Mouse (Mus musculus) myocyte (in vitro differentiated cells): ENCODE measurements around the gene Glrx2.

Source experiments
- CEBPB ChIP-seq: IDR thresholded peaks from 2 replicates; pipeline ENCODE4 v1.6.1; 2011; ENCODE audit warnings: mild to moderate bottlenecking, moderate library complexity; ENCODE audit not compliant: poor library complexity, insufficient read depth, severe bottlenecking
- E2F4 ChIP-seq: IDR thresholded peaks from one replicate; pipeline ENCODE4 v1.6.1; 2011; ENCODE audit warnings: mild to moderate bottlenecking, control low read depth, moderate library complexity; ENCODE audit not compliant: insufficient read depth
- MYOD1 ChIP-seq, 3 experiments: IDR thresholded peaks; one replicate each; pipeline ENCODE4 v1.6.1; 2011; ENCODE audit warnings: control low read depth in 2 of 3, low read depth in 2 of 3, mild to moderate bottlenecking in 2 of 3, moderate library complexity in 1 of 3; ENCODE audit not compliant: insufficient read length in 2 of 3, control insufficient read depth in 1 of 3
- MYOG ChIP-seq, 3 experiments: IDR thresholded peaks; one replicate each; pipeline ENCODE4 v1.6.1; 2011; ENCODE audit warnings: control low read depth in 2 of 3, low read depth in 2 of 3, mild to moderate bottlenecking in 2 of 3; ENCODE audit not compliant: insufficient read length in 2 of 3, control insufficient read depth in 1 of 3, insufficient read depth in 1 of 3
- POLR2A ChIP-seq: IDR thresholded peaks from one replicate; pipeline ENCODE4 v1.6.1; 2011; ENCODE audit warnings: low read depth, mild to moderate bottlenecking, control low read depth, moderate library complexity; ENCODE audit not compliant: insufficient read length
- POLR2AphosphoS2 ChIP-seq: IDR thresholded peaks from one replicate; pipeline ENCODE4 v1.6.1; 2011; ENCODE audit warnings: low read depth, control low read depth; ENCODE audit not compliant: insufficient read length
- SRF ChIP-seq: IDR thresholded peaks from one replicate; pipeline ENCODE4 v1.6.1; 2011; ENCODE audit warnings: low read depth; ENCODE audit not compliant: control insufficient read depth, insufficient read length
- TCF3 ChIP-seq: IDR thresholded peaks from one replicate; pipeline ENCODE4 v1.6.1; 2011; ENCODE audit warnings: low read depth, control low read depth; ENCODE audit not compliant: insufficient read length
- USF1 ChIP-seq: IDR thresholded peaks from one replicate; pipeline ENCODE4 v1.6.1; 2011; ENCODE audit warnings: low read depth, mild to moderate bottlenecking, control low read depth, moderate library complexity

DNA sequence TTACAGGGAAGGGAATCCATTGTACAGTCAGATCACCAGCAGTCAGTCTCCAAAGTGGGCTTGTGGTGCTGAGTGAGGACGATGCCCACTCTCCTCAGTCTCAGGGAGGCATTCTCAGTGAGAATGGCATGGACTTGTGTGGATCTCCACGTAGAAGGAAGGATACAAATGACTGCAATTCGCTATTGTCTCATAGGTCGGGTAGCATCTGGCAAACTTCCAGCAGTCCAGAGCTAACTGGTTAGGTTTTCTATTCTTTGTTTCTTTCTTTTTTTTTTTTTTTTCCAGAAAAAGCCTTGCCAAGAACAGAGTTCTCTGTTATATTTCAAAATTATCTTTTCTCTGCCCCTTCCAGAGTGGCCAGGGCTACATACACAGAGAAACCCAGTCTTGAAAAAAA lies 9.1 kb upstream of the Glrx2 start:
- TF ChIP-seq TCF3 (no peak), SRF (no peak), USF1 (no peak), MYOD1 (IDR thresholded peaks at IDR 0.05; ENCODE audit: control insufficient read depth in 1 of 3, insufficient read length in 2 of 3, low read depth in 2 of 3) (no peak), E2F4 (no peak), POLR2A (no peak), POLR2AphosphoS2 (no peak), CEBPB (no peak), MYOG (IDR thresholded peaks at IDR 0.05; ENCODE audit: control insufficient read depth in 1 of 3, insufficient read depth in 1 of 3, insufficient read length in 2 of 3, low read depth in 2 of 3) (no peak)
